Comparison of ENCODE assay signal across 9 mouse cellular contexts in the genomic region with DNA sequence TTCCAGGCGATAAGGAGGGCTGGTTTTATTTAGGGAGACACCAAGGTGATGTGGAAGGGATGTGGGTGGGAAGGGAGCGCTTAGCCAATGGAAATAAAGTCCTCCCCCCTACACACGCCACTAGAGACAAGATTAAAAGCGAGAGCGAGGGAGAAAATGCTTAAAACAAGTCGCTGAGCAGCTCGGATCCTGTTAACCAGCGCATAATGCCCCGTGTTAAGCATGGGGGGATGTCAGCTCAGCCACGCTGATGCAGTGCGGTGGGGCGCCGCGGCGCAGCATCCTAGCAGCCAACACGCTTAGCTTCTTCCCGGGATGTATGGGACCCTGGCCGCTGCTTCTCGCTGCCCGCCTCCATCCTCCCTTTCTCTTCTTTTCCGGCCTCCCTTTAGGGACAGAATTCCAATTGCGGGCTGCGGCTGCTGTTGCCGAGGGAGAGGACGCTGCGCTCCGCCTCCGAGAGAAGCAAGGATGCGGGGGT. TPM values are rescaled to one million over a fixed set of nuclear protein-coding genes. Genes with fewer than 3 reads are reported as not detected.
DNase-seq lines count a peak whose midpoint lies in the region; ATAC-seq and TF ChIP-seq lines count a peak whose summit lies in the region.
"Had no signal": no experiment of that assay in that cellular context is flagged by ENCODE, and none has a peak within 500 bp of the region (broad histone marks: within the 10 kb centered on the region; RNA-seq: fewer than 3 reads in every experiment).

A gene (minus strand): TSS at position 57 of the 481 bp plus-strand sequence.

- no peak within 1 kb of the TSS for H3K27ac ChIP-seq in cerebellum, adult 2 months (ENCODE audit: insufficient read depth, low read length)
- H3K27ac ChIP-seq in forebrain, embryonic 14.5 days (ENCODE audit: low read depth, low read length): no peak within 1 kb of the TSS
- peak within 1 kb of the TSS; percentile 91 for H3K27ac ChIP-seq in left cerebral cortex, adult 2 months
- peak within 1 kb of the TSS; percentile 62; the same call in 1 of the 2 replicates for H3K27ac ChIP-seq in neural tube, embryonic 14.5 days (ENCODE audit: low read depth, low read length)
- H3K27ac ChIP-seq: liver, embryonic 15.5 days had no signal

- no peak for TF ChIP-seq CTCF in cerebellum, adult 2 months (IDR thresholded peaks at IDR 0.05; ENCODE audit: borderline replicate concordance, insufficient read depth, low read depth, low read length)
- TF ChIP-seq CTCF in left cerebral cortex, adult 2 months (IDR thresholded peaks at IDR 0.05): no peak

- no peaks in the 10 kb centered on the region; the same call in 1 of the 2 replicates for H3K27me3 ChIP-seq in cerebellum, adult 2 months (ENCODE audit: control insufficient read depth, insufficient read depth, low read length)
- H3K27me3 ChIP-seq in forebrain, embryonic 14.5 days (replicated peaks; ENCODE audit: control insufficient read depth, insufficient read depth, low read length): peaks cover 11% of the 10 kb centered on the region; the same call in 1 of the 2 replicates
- peaks cover 5% of the 10 kb centered on the region; the same call in 1 of the 2 replicates for H3K27me3 ChIP-seq in neural tube, embryonic 14.5 days (ENCODE audit: control insufficient read depth, insufficient read depth, low read length)

- WGBS in cerebellum, adult 2 months: 5% methylated on average over 29 of the region's 29 CpGs
- WGBS in forebrain, embryonic 14.5 days: 1% methylated on average over 29 of the region's 29 CpGs
- under 1% methylated on average over 29 of the region's 29 CpGs for WGBS in neural tube, embryonic 14.5 days

- no peak for DNase-seq in cerebellum, adult 2 months
- no peak for DNase-seq in cerebellum, adult 11-12 months
- DNase-seq in forebrain, embryonic 14.5 days (ENCODE audit: low spot score): peak; percentile 69
- peak; percentile 57 to 67 for DNase-seq in left cerebral cortex, adult 2 months (ENCODE audit: extremely low spot score in 1 of 2, low spot score in 2 of 2)
- no peak for DNase-seq in thymus, postnatal 36 days
- DNase-seq in gastrocnemius, postnatal 25 days: no peak
- DNase-seq in thymus, postnatal 14 days: no peak

- H3K9me3 ChIP-seq in forebrain, embryonic 14.5 days (replicated peaks; ENCODE audit: control insufficient read depth, low read length): no peaks in the 10 kb centered on the region
- H3K9me3 ChIP-seq in neural tube, embryonic 14.5 days (ENCODE audit: control insufficient read depth, low read length): no peaks in the 10 kb centered on the region
- H3K9me3 ChIP-seq: liver, embryonic 15.5 days had no signal

- ATAC-seq in forebrain, embryonic 14.5 days: peak; percentile 35; the same call in 1 of the 2 replicates
- peak; percentile 48 for ATAC-seq in neural tube, embryonic 14.5 days (ENCODE audit: low read depth)

- TF ChIP-seq POLR2A in cerebellum, adult 2 months (IDR thresholded peaks at IDR 0.05; ENCODE audit: borderline replicate concordance, insufficient read depth, low read length): no peak

- peaks cover 3% of the 10 kb centered on the region; the same call in 1 of the 2 replicates for H3K4me1 ChIP-seq in cerebellum, adult 2 months (ENCODE audit: control insufficient read depth, insufficient read depth, low read length)
- peaks cover 31% of the 10 kb centered on the region for H3K4me1 ChIP-seq in forebrain, embryonic 14.5 days (ENCODE audit: control insufficient read depth, insufficient read depth, low read length)
- peaks cover 20% of the 10 kb centered on the region for H3K4me1 ChIP-seq in neural tube, embryonic 14.5 days (ENCODE audit: control insufficient read depth, insufficient read depth, low read length)
- H3K4me1 ChIP-seq: liver, embryonic 15.5 days had no signal

- intact Hi-C loops in left cerebral cortex, adult 2 months (cut with DNase I): loop anchor here (1.0 to 2.0 kb wide), 2 partner anchors 166 to 298 kb away; no protein-coding TSS in a partner anchor

- peak within 1 kb of the TSS; percentile 64 for H3K9ac ChIP-seq in forebrain, embryonic 14.5 days (ENCODE audit: low read length)
- H3K9ac ChIP-seq in neural tube, embryonic 14.5 days (replicated peaks; ENCODE audit: low read depth, low read length): peak within 1 kb of the TSS; percentile 59
- H3K9ac ChIP-seq: liver, embryonic 15.5 days had no signal

- H3K36me3 ChIP-seq in forebrain, embryonic 14.5 days (ENCODE audit: control insufficient read depth, insufficient read depth, low read length): no peaks in the 10 kb centered on the region
- H3K36me3 ChIP-seq in neural tube, embryonic 14.5 days (ENCODE audit: control insufficient read depth, insufficient read depth, low read length): no peaks in the 10 kb centered on the region
- H3K36me3 ChIP-seq: liver, embryonic 15.5 days had no signal

- H3K4me2 ChIP-seq in forebrain, embryonic 14.5 days (ENCODE audit: low read length): peak within 1 kb of the TSS; percentile 81
- peak within 1 kb of the TSS; percentile 78 for H3K4me2 ChIP-seq in neural tube, embryonic 14.5 days (ENCODE audit: low read depth, low read length)
- H3K4me2 ChIP-seq: liver, embryonic 15.5 days had no signal

- H3K4me3 ChIP-seq in cerebellum, adult 2 months (replicated peaks; ENCODE audit: insufficient read depth, low read depth, low read length): peak within 1 kb of the TSS; percentile 7
- H3K4me3 ChIP-seq in forebrain, embryonic 14.5 days (ENCODE audit: low read depth, low read length): peak within 1 kb of the TSS; percentile 39
- peak within 1 kb of the TSS; percentile 54 for H3K4me3 ChIP-seq in left cerebral cortex, adult 2 months
- peak within 1 kb of the TSS; percentile 42 for H3K4me3 ChIP-seq in neural tube, embryonic 14.5 days (ENCODE audit: low read depth, low read length)
- H3K4me3 ChIP-seq: liver, embryonic 15.5 days had no signal

RNA-seq across cellular contexts. Expression of the gene that starts here (rescaled TPM):
- polyA plus RNA-seq in cerebellum, adult 2 months (2012; rRNA removed): 39.7 and 43.2 TPM in 2 replicates
- polyA plus RNA-seq in forebrain, embryonic 14.5 days (2014; fragmentation: Nextera tagmentation; extraction: Ambion mirVana): 3.8 and 5.0 TPM in 2 replicates
- total RNA-seq in left cerebral cortex, adult 2 months (2021): 10 to 100 TPM; 65.7 to 75.2 TPM
- polyA plus RNA-seq in neural tube, embryonic 14.5 days (2014; fragmentation: Nextera tagmentation; extraction: Ambion mirVana): 12.3 and 16.2 TPM in 2 replicates
- not detected for total RNA-seq in gastrocnemius, postnatal 25 days (2021)

Comparison
In these comparisons a context has a peak if more than half of its experiments do, and no peak if none do; other contexts are left out.
1. RNA of the gene that starts here (total RNA-seq): 65.7 to 75.2 TPM in left cerebral cortex, adult 2 months; not detected in gastrocnemius, postnatal 25 days; every median in the first group is over 10 times any median in the second.
2. DNase-seq: peak in forebrain, embryonic 14.5 days (single experiment) and left cerebral cortex, adult 2 months (2 of 2); none in cerebellum, adult 2 months (0 of 2), cerebellum, adult 11-12 months (single experiment), thymus, postnatal 36 days (0 of 2), gastrocnemius, postnatal 25 days (single experiment) and thymus, postnatal 14 days (single experiment).
3. H3K27ac ChIP-seq: peak in left cerebral cortex, adult 2 months (single experiment) and neural tube, embryonic 14.5 days (single experiment); none in cerebellum, adult 2 months (single experiment) and forebrain, embryonic 14.5 days (single experiment).
4. Peak in every context shown above with its lines, with median percentiles within 50 percentile points of each other: H3K4me3 ChIP-seq.